Mouse (Mus musculus) layer of hippocampus, adult 9-10 months (tissue): Measurements from ENCODE around the gene St8sia1.

Source experiments
- DNase-seq: peaks from one replicate; pipeline ENCODE4 v3.0.0; 2022; ENCODE audit warnings: low spot score

St8sia1 gene

GRCm38 (mm10) chr6:142908911-142909770 lies 55.1 kb downstream of the St8sia1 start:
- no peak for DNase-seq

- DNase-seq = no peak
These were observed 55.8 kb downstream of the St8sia1 start for GRCm38 (mm10) chr6:142908412-142908811.

GRCm38 (mm10) chr6:142895371-142895770 lies 68.9 kb downstream of the St8sia1 start:
- DNase-seq = no peak

GRCm38 (mm10) chr6:142893716-142894115 lies 70.5 kb downstream of the St8sia1 start:
- no peak for DNase-seq

GRCm38 (mm10) chr6:142890321-142890720 lies 73.9 kb downstream of the St8sia1 start:
- no peak for DNase-seq

GRCm38 (mm10) chr6:142888970-142889740 lies 75.1 kb downstream of the St8sia1 start:
- DNase-seq = no peak

- DNase-seq = no peak
These were observed 75.9 kb downstream of the St8sia1 start for GRCm38 (mm10) chr6:142888346-142888745.

- no peak for DNase-seq
These were observed 76.9 kb downstream of the St8sia1 start for GRCm38 (mm10) chr6:142887375-142887774.

- no peak for DNase-seq
These were observed 78.7 kb downstream of the St8sia1 start for GRCm38 (mm10) chr6:142885364-142886154.

GRCm38 (mm10) chr6:142884128-142884527 lies 80.1 kb downstream of the St8sia1 start:
- DNase-seq = no peak

- DNase-seq = no peak
These were observed 83.3 kb downstream of the St8sia1 start for GRCm38 (mm10) chr6:142880849-142881470.

- no peak for DNase-seq
These were observed 85.2 kb downstream of the St8sia1 start for GRCm38 (mm10) chr6:142878744-142879701.

GRCm38 (mm10) chr6:142877221-142877620 lies 87.0 kb downstream of the St8sia1 start:
- DNase-seq = no peak

GRCm38 (mm10) chr6:142876279-142876899 lies 87.9 kb downstream of the St8sia1 start:
- no peak for DNase-seq

GRCm38 (mm10) chr6:142873795-142874563 lies 90.3 kb downstream of the St8sia1 start:
- DNase-seq = no peak

- no peak for DNase-seq
These were observed 94.4 kb downstream of the St8sia1 start for GRCm38 (mm10) chr6:142869715-142870422.

- peak; percentile 41 for DNase-seq
These were observed 96.7 kb downstream of the St8sia1 start for GRCm38 (mm10) chr6:142867471-142868055.

- no peak for DNase-seq
These were observed 97.2 kb downstream of the St8sia1 start for GRCm38 (mm10) chr6:142867023-142867422.
